Mouse (Mus musculus) adrenal gland, adult 10 weeks (tissue): ENCODE data around the gene Pole2. TPM values are rescaled to one million over a fixed set of nuclear protein-coding genes. Genes with fewer than 3 reads are reported as not detected.

Source experiments
- polyA plus RNA-seq: library from polyadenylated mRNA; stranded (reverse); fragments of 350-450 nt; fragmentation: Illumina TruSeq; extraction: RNeasy Lipid Tissue Mini Kit (QIAGEN cat#74804); gene quantifications from one replicate; pipeline ENCODE4 v1.2.3, GENCODE M21; 2014; ENCODE audit warnings: low read depth, low replicate concordance

The Pole2 gene
- polyA plus RNA-seq: 5.5 TPM

DNA sequence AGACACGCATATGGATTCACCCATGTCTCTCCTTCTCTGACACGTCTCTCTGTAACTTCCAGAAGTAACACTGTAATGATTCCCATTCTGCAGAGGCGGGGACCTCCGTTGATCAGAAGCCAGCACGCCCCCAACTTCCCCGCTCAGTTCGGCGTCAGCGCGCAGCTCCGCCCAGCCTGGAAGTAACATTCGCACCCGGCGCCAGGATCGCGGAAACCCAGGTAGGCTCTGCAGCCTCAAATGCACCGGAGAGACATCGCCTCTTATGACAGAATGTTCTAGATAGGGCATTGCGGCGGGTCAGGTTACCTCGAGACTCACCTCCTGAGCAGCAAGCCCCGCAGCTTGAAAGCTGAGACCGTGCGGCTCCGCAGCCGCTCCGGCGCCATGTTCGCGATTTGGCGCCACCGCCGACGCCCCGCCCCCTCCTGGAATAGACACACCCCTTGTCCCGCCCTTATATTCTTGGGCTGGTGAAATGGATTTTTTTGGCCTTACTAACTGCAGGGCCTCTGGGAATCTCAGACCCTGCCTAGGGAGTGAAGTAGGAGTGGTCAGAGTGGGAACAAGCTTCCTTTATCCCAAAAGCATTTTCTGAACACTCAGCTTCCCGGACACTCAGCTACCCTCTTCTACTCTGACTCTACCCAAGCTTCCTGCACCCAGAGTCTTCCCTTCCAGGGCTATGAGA is at the start of gene Pole2:
Pole2 (minus strand) TSS at position 420 of the 691 bp plus-strand sequence.

GRCm38 (mm10) chr12:69240876-69241275 is 12.9 kb upstream of the Pole2 start, which contains the start of gene Klhdc1:
Gene Klhdc1, plus strand, starts transcription at chr12:69241176.

GRCm38 (mm10) chr12:69204052-69204833 is 23.8 kb downstream of the Pole2 start, which contains the start of gene Gm49384:
Gene Gm49384, minus strand, starts transcription at chr12:69204267.

GRCm38 (mm10) chr12:69198164-69198535 is 29.8 kb downstream of the Pole2 start, which contains the start of gene Dnaaf2:
Gene Dnaaf2, minus strand, starts transcription at chr12:69198429.

DNA sequence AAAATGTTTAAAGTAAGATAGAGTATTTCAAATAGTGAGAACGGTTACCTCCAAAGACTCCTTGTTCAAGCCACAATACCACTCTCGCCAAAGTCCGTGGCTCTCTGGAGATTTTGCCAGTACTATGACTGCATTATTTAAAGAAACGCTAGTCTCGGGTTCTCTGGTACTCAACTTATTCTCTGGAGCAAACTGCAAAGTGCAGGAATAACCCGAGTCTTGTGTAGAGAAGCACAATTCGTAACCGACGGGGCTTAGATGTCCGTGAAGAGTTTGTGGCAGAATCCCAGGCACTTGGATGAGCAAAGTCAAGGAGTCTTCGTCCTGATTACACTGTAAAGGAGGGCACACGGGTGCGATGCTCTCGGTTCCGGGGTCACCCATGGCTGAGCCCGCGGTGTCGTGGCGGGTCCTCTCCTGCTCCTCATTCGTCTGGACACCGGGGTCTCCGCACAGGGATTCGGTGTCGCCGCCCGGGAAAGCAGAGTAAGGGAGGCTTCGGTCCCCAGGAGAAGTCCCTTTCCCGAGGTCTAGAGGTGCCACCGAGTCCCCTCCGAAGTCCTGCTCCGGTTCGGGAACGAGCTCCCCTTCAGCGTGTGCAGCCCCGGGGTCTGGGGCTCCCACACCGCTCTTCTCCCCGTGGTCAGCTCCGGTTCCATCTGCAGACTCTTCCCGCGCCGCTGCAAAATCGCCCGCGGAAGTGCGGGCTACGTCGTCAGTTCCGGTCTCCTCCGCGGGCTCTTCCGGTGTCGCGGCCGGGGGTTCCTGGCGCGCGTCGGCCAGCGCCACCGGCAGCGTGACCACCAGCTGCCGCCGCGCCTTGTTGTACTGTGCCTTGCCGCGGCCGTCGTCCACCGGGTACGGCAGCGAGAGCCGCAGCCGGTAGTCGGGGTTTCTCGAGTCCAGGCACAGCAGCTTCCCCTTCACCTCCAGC is 31.3 kb downstream of the Pole2 start, which contains the start of gene Gm49383:
Gm49383 (minus strand) TSS at position 661 of the 934 bp plus-strand sequence.

GRCm38 (mm10) chr12:69183583-69184308 is 44.2 kb downstream of the Pole2 start, which contains the start of the genes Rpl36al and Mgat2:
Gene Rpl36al, minus strand, starts transcription at chr12:69184083.
Gene Mgat2, plus strand, starts transcription at chr12:69184157.

DNA sequence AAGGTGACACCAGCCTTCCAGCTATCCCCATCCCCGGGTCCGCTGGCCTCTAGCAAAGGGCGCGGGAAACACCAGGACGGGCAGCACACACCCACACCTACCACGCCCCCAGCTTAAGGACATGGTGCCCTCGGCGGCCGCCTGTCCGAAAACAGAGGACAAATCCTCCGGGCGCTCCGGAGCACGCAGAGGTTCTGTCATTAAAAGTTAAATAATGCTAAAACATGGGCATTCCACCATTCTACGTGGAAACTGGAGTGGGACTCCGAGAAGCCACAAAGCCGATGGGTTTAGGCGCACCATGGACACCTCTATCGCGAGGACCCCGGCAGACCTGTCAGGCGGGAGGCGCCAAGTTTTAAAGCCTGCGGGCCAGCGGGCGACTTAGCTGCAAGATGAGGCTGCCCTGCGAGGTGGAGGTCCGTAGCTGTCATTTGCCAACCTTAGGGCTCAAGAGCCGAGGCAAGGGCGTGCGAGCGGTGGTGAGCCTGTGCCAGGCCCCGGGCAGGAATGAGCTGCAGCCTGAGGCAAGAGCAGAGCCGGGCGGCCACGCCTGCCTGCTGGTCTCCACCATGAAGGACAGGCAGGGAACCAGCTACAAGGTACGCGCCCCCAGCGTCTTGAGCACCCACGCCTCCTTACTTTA is 59.4 kb downstream of the Pole2 start, which contains the start of gene Lrr1:
Lrr1 (plus strand) TSS at position 354 of the 646 bp plus-strand sequence.

DNA sequence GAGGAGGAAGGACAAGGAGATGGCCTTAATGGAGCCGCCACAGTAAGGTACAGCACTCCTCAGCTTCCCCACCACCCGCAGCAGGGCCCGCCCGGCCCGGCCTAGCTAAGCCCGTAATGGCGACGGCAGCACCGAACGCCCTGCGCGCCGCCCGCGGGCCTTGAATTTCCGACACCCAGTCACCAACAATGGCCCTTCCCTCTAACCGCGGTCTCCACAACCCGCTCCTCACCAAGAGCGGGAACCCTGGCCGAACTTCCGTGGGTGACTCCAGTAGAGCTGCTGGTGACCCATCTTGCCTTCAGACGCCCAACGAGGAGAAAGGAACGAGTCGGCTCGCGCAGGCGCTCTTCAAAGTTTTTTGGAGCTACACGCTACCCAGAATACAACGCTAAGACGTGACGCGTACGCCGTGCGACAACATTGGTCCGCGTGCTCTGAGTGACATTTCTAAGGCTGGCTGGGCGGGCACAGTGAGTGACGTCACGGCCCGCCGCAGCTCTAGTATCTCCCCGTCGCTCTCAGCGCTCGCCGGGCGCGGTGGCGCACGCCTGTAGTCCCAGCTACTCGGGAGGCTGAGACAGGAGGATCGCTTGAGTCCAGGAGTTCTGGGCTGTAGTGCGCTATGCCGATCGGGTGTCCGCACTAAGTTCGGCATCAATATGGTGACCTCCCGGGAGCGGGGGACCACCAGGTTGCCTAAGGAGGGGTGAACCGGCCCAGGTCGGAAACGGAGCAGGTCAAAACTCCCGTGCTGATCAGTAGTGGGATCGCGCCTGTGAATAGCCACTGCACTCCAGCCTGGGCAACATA is 69.0 kb downstream of the Pole2 start, which contains the start of gene Rps29:
Rps29 (minus strand) TSS at position 422 of the 813 bp plus-strand sequence.

Other genes with a start within 250 kb of the Pole2 start
- gene Rps29, start 69.0 kb downstream of the Pole2 start, polyA plus RNA-seq: 11.5 TPM
- gene Lrr1, start 59.4 kb downstream of the Pole2 start, polyA plus RNA-seq: 0.82 TPM
- 235 TPM for gene Rpl36al, start 44.1 kb downstream of the Pole2 start, polyA plus RNA-seq
- 170 TPM for gene Mgat2, start 44.0 kb downstream of the Pole2 start, polyA plus RNA-seq
- 2.4 TPM for gene Gm49383, start 31.1 kb downstream of the Pole2 start, polyA plus RNA-seq
- 1.5 TPM for gene Dnaaf2, start 29.8 kb downstream of the Pole2 start, polyA plus RNA-seq
- 9.9 TPM for gene Gm49384, start 23.9 kb downstream of the Pole2 start, polyA plus RNA-seq
- 21.4 TPM for gene Klhdc1, start 13.0 kb upstream of the Pole2 start, polyA plus RNA-seq
- gene Klhdc2, start 68.5 kb upstream of the Pole2 start, polyA plus RNA-seq: 129 TPM
- 126 TPM for gene Nemf, start 129.0 kb upstream of the Pole2 start, polyA plus RNA-seq
- 55.8 TPM for gene Arf6, start 144.0 kb upstream of the Pole2 start, polyA plus RNA-seq
- not detected for gene Gm9887, start 144.3 kb upstream of the Pole2 start, polyA plus RNA-seq